Mouse (Mus musculus) limb, embryonic 13.5 days (tissue): ENCODE results near the gene Grb2. TPM values are rescaled to one million over a fixed set of nuclear protein-coding genes. Genes with fewer than 3 reads are reported as not detected.
A peak's percentile ranks its signal among the peaks of the same experiment; 100 is the strongest.

Experiments
- ATAC-seq: fragments of 200-750 bp; cut with Nextera tagmentation; 2 replicates; pipeline ENCODE4 v1.8.0; 2017; ENCODE audit warnings: low read depth, moderate number of reproducible peaks, moderate TSS enrichment; ENCODE audit not compliant: low FRiP score
- H3K27ac ChIP-seq: fragments of 300-500 bp; sonication (generic); 2 replicates; pipeline ENCODE4 v1.5.1; 2015; ENCODE audit warnings: inconsistent platforms, mild to moderate bottlenecking, moderate library complexity
- H3K27me3 ChIP-seq: fragments of 300-500 bp; sonication (generic); 2 replicates; pipeline ENCODE4 v1.6.1; 2015; ENCODE audit warnings: mild to moderate bottlenecking, inconsistent platforms
- H3K36me3 ChIP-seq: fragments of 300-500 bp; sonication (generic); 2 replicates; pipeline ENCODE4 v1.6.1; 2015; ENCODE audit warnings: inconsistent platforms, mild to moderate bottlenecking, moderate library complexity
- H3K4me1 ChIP-seq: fragments of 300-500 bp; sonication (generic); 2 replicates; pipeline ENCODE4 v1.6.1; 2015; ENCODE audit warnings: inconsistent platforms
- H3K4me2 ChIP-seq: fragments of 300-500 bp; sonication (generic); replicated peaks from 2 replicates; pipeline ENCODE4 v1.6.1; 2015; ENCODE audit warnings: inconsistent platforms, mild to moderate bottlenecking, moderate library complexity
- H3K4me3 ChIP-seq: fragments of 300-500 bp; sonication (generic); 2 replicates; pipeline ENCODE4 v1.5.1; 2015; ENCODE audit warnings: moderate library complexity, mild to moderate bottlenecking, inconsistent platforms
- H3K9ac ChIP-seq: fragments of 300-500 bp; sonication (generic); 2 replicates; pipeline ENCODE4 v1.6.1; 2015; ENCODE audit warnings: mild to moderate bottlenecking, inconsistent platforms
- H3K9me3 ChIP-seq: fragments of 300-500 bp; sonication (generic); 2 replicates; pipeline ENCODE4 v1.6.1; 2016; ENCODE audit warnings: inconsistent platforms
- WGBS: fragments of 180-500 bp; shearing (Covaris S2); methylation state at CpG from one replicate; pipeline ENCODE4 v1.1.7; 2015; 5-methylcytosine and 5-hydroxymethylcytosine counted together
- polyA plus RNA-seq: library from polyadenylated mRNA; unstranded; fragments of >200 nt; fragmentation: Nextera tagmentation; extraction: Ambion mirVana; gene quantifications from 2 replicates; pipeline ENCODE4 v1.2.1, GENCODE M21; 2015

Grb2 gene
- polyA plus RNA-seq, 1 experiment from 2014 or later: 102 TPM

- H3K4me1 ChIP-seq: peaks cover 17% of the 10 kb centered on the region
- WGBS: 70% methylated on average over 10 of the region's 10 CpGs
- ATAC-seq: 0 out of 2 replicates have a peak, but pooled peaks have one; percentile 32
These were observed 29.3 kb upstream of the Grb2 start for GRCm38 (mm10) chr11:115737608-115738208.

DNA sequence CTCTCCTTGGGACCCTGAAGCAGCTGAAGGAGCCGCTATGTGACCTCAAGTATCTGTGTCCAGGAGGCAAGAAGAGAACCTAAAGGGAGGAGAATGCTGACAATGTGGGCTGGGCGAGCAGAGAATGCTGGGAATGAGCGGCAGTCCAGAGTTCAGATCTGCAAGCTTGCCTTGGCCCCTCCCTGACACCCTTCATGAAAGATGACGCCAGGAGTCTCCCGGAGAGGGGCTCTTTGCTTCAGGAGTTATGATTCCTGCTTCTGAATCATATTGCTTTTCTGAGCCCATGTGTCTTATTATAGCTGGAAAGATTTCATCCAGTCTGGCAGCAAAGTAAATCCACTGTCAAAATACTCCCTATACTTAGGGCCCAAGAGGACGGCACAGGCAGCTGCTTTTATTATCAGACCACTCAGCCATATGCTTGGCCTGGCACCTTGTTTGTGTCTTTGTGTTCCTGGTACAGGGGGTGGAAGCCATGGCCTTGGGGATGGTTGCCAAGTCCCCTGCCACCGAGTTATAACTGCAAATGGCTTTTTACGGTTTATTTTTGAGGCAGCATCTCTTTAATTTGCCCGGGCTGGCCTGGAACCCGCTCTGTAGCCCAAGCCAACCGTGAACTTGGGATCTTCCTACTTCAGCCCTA, 25.8 kb upstream of the Grb2 start:
- H3K27me3 ChIP-seq: no peaks in the 10 kb centered on the region
- peaks cover 17% of the 10 kb centered on the region for H3K4me1 ChIP-seq
- H3K36me3 ChIP-seq: no peaks in the 10 kb centered on the region
- no peak overlapping the region for H3K4me2 ChIP-seq
- H3K9me3 ChIP-seq: no peaks in the 10 kb centered on the region
- H3K4me3 ChIP-seq: no peak overlapping the region
- 62% methylated on average over 11 of the region's 11 CpGs for WGBS
- ATAC-seq: no peak
- H3K27ac ChIP-seq: no peak overlapping the region
- no peak overlapping the region for H3K9ac ChIP-seq

More at GRCm38 (mm10) chr11:115737608-115738208, 29.3 kb upstream of the Grb2 start:
- H3K36me3 ChIP-seq: no peaks in the 10 kb centered on the region
- H3K4me2 ChIP-seq: no peak overlapping the region
- H3K4me3 ChIP-seq: no peak overlapping the region
- H3K9me3 ChIP-seq: no peaks in the 10 kb centered on the region
- no peak overlapping the region for H3K27ac ChIP-seq
- H3K27me3 ChIP-seq: no peaks in the 10 kb centered on the region
- H3K9ac ChIP-seq: 0 out of 2 replicates have a peak overlapping the region, but pooled peaks have one; percentile 19

- H3K27me3 ChIP-seq: no peaks in the 10 kb centered on the region
- H3K4me1 ChIP-seq: peaks cover 5% of the 10 kb centered on the region
- peak overlapping the region; percentile 72 for H3K27ac ChIP-seq
- no peak for ATAC-seq
- H3K9me3 ChIP-seq: no peaks in the 10 kb centered on the region
- 80% methylated on average over 2 of the region's 2 CpGs for WGBS
- H3K36me3 ChIP-seq: no peaks in the 10 kb centered on the region
- H3K4me3 ChIP-seq: no peak overlapping the region
- H3K9ac ChIP-seq: peak overlapping the region; percentile 31; the same call in 1 of the 2 replicates
- peak overlapping the region; percentile 44; the same call in 1 of the 2 replicates for H3K4me2 ChIP-seq
These were observed 14.8 kb upstream of the Grb2 start for GRCm38 (mm10) chr11:115723231-115723630.

GRCm38 (mm10) chr11:115722638-115723037, 14.2 kb upstream of the Grb2 start:
- Histone ChIP-seq H3K36me3 (no peaks in the 10 kb centered on the region), H3K4me3 (peak overlapping the region; percentile 14; the same call in 1 of the 2 replicates), H3K9ac (peak overlapping the region; percentile 31; the same call in 1 of the 2 replicates), H3K4me2 (peak overlapping the region; percentile 44), H3K27me3 (no peaks in the 10 kb centered on the region), H3K9me3 (no peaks in the 10 kb centered on the region), H3K27ac (peak overlapping the region; percentile 72), H3K4me1 (peaks cover 5% of the 10 kb centered on the region)
- 14% methylated on average over 14 of the region's 14 CpGs for WGBS
- peak; percentile 64; the same call in 1 of the 2 replicates for ATAC-seq

DNA sequence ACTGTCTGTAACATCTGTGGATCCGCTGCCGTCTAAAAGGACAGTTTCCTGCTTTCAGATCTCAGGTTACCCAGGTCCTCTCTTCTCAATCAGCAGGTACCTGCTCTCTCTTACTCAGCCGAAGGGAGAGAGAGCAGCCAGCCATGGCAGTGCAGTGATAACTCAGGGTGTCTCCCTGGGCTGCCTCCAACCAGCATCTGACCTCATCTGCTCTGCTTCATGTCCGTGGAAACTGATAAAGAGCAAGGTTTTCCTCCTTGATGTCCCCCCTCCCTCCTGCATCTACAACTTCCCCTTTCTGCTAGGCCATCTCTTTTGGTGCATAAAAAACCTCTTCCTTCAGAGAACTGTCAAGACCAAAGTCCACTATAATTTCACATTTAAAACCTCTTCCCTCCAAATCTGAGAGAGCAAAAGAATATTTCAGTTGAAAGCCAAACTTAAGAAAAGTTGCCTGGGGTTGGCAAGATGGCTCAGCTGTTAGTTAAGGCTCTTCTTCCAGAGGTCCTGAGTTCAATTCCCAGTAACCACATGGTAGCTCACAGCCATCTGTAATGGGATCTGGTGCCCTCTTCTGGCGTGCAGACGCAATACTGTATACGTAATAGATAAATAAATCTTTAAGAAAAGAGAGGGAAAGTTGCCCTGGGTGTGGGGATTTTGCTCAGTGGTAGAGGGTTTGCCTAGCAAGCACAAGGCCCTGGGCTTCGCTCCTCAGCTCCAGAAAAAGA, 9.4 kb upstream of the Grb2 start:
- no peaks in the 10 kb centered on the region for H3K9me3 ChIP-seq
- no peak overlapping the region for H3K27ac ChIP-seq
- H3K36me3 ChIP-seq: no peaks in the 10 kb centered on the region
- H3K27me3 ChIP-seq: no peaks in the 10 kb centered on the region
- 57% methylated on average over 8 of the region's 8 CpGs for WGBS
- no peak overlapping the region for H3K9ac ChIP-seq
- peaks cover 2% of the 10 kb centered on the region for H3K4me1 ChIP-seq
- no peak for ATAC-seq
- H3K4me3 ChIP-seq: no peak overlapping the region
- no peak overlapping the region for H3K4me2 ChIP-seq

DNA sequence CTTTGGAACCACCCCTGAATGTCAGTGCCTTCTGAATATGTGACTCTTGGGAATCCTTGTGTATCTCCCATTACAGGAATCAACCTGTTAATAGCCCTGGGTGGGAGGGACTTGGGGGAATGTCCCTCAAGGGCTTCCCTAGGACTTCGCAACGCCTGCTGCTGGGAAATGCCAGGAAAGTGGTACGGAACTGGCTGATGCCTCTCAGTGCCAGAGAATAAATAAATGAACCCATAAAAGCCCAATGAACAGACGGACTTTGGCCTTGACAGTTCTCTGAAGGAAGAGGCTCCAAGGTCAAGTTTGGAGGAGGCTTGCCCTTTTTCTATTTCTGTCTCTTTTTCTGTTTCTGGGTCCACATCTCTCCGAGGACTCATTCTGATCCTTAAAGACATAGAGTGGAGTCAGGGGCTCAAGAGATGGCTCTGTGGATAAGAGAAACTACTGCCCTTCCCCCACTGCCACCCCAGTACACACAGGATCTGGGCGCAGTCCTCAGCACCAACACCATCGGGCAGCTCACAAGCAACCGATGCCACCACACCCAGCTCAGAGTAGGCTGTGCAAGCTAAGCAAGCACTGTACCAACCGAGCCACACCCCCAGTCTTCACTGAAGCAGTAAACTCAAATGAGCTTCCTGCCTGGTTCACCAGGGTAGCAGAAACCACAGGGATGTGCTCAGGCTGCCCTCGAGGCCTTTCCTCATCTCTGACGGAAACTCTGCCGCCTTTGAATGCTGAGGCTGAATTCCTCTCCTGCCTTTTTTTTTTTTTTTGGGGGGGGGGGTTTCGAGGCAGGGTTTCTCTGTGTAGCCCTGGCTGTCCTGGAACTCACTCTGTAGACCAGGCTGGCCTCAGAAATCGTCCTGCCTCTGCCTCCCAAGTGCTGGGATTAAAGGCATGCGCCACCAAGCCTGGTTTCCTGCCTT, 8.3 kb upstream of the Grb2 start:
- Histone ChIP-seq H3K9me3 (no peaks in the 10 kb centered on the region), H3K27me3 (no peaks in the 10 kb centered on the region), H3K9ac (no peak overlapping the region), H3K4me3 (no peak overlapping the region), H3K36me3 (no peaks in the 10 kb centered on the region), H3K4me2 (no peak overlapping the region), H3K4me1 (no peaks in the 10 kb centered on the region), H3K27ac (no peak overlapping the region)
- 63% methylated on average over 15 of the region's 15 CpGs for WGBS
- ATAC-seq: no peak

- peaks cover 5% of the 10 kb centered on the region; the same call in 1 of the 2 replicates for H3K4me1 ChIP-seq
- no peaks in the 10 kb centered on the region for H3K36me3 ChIP-seq
- no peak for ATAC-seq
- no peak overlapping the region for H3K4me2 ChIP-seq
- H3K27me3 ChIP-seq: no peaks in the 10 kb centered on the region
- H3K9me3 ChIP-seq: no peaks in the 10 kb centered on the region
- no peak overlapping the region for H3K4me3 ChIP-seq
- H3K9ac ChIP-seq: 0 out of 2 replicates have a peak overlapping the region, but pooled peaks have one; percentile 1
- no peak overlapping the region for H3K27ac ChIP-seq
- WGBS: 9% methylated on average over 6 of the region's 7 CpGs
These were observed 6.1 kb upstream of the Grb2 start for GRCm38 (mm10) chr11:115714491-115714890.

DNA sequence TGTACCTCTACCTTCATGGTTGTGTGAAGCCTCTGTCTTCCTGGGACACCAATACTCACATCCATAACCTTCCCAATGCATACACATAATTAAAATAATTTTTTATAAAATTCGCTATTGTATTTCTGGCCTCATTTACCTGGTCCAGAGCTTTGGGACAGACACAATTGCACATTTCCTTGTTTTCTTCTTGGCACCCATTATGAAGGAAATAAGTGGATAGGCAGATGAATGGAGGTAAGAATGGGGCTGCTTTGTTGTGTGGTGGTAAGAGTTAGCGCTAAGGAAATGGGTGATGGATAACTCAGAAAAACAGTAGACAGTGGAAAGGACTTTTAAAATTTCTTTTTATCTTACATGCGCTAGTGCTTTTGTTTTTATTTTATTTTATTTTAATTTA, 5.0 kb upstream of the Grb2 start:
- WGBS: 91% methylated on average over 3 of the region's 3 CpGs

DNA sequence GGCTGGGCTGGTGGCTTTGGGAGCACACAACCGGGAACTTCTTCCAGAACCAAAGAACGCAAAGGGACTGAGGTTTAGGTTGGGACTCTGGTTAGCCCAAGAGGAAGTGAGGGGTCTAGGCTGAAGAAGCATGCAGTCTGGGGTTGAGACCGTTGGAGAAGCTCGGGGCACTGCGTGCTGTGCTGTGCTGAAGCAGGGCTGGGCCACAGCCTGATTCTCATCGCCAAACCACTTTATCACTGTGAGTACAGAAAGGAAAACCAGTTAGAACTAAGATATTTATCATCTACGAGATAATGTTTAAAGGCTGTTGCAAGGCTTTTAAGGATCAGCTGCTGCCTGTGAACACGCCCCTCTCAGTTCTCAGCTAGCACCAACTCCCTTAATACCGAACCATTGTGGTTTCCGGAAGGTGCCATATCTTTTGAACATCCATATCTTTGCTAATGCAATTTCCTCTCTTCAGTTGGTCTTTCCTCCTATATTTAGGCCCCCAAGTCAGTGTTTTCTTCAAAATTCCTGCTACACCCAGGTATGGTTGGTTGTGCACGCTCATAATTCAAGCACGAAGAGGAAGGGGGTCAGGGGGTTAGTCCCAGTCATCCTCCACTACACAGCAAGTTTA, 4.4 kb upstream of the Grb2 start:
- WGBS: 74% methylated on average over 12 of the region's 12 CpGs
- Histone ChIP-seq H3K36me3 (no peaks in the 10 kb centered on the region), H3K9ac (no peak overlapping the region), H3K4me2 (no peak overlapping the region), H3K9me3 (no peaks in the 10 kb centered on the region), H3K27ac (no peak overlapping the region), H3K27me3 (no peaks in the 10 kb centered on the region), H3K4me1 (peaks cover 9% of the 10 kb centered on the region; the same call in 1 of the 2 replicates), H3K4me3 (no peak overlapping the region)
- ATAC-seq: no peak

More for the DNA sequence above, 5.0 kb upstream of the Grb2 start:
- H3K9me3 ChIP-seq: no peaks in the 10 kb centered on the region
- H3K4me2 ChIP-seq: no peak overlapping the region
- H3K27me3 ChIP-seq: no peaks in the 10 kb centered on the region
- H3K36me3 ChIP-seq: no peaks in the 10 kb centered on the region
- H3K4me3 ChIP-seq: no peak overlapping the region
- peaks cover 9% of the 10 kb centered on the region; the same call in 1 of the 2 replicates for H3K4me1 ChIP-seq
- ATAC-seq: no peak
- no peak overlapping the region for H3K9ac ChIP-seq
- H3K27ac ChIP-seq: no peak overlapping the region

DNA sequence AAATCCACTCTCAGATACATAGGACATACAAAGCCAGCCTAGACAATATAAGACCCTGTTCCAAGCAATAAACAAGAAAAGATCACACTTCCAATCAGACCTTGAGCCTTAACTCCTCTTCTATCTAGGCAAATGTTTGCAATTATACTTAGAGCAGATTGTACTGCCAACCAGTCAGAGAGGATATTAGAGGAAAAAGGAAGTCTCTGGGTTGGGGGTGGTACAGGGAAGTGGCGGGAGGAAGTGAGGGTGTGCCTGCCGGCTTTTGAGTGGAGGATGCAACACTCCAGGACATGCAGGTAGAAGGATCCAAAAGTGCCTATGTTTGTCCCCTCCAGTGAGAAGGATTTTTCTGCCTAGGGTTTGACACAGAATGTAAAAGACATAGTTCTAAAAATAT, 3.9 kb upstream of the Grb2 start:
- no peak overlapping the region for H3K27ac ChIP-seq
- no peak for ATAC-seq
- H3K4me2 ChIP-seq: no peak overlapping the region
- no peaks in the 10 kb centered on the region for H3K9me3 ChIP-seq
- H3K4me3 ChIP-seq: no peak overlapping the region
- H3K36me3 ChIP-seq: no peaks in the 10 kb centered on the region
- WGBS: 56% methylated on average over 2 of the region's 2 CpGs
- no peaks in the 10 kb centered on the region for H3K27me3 ChIP-seq
- H3K9ac ChIP-seq: no peak overlapping the region
- H3K4me1 ChIP-seq: peaks cover 9% of the 10 kb centered on the region

DNA sequence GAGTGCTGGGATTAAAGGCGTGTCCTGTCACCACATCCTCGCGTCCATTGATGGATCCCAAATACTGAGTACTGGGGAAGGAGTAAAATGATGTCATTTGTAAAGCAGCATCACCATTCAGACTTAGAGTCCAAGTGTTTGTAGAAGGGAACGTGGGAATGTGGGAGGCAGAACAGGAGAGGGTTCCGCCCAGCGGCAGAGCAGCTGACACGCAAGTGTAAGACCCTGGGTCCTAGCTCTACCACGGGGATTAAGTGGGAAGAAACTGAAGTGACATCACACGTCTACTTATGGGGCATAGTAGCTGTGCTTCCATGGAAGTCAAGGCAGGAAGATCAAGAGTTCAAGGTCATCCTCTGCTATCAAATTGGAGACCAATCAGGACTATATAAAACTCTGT, 2.7 kb upstream of the Grb2 start:
- ATAC-seq: no peak
- no peaks in the 10 kb centered on the region for H3K36me3 ChIP-seq
- no peak overlapping the region for H3K4me3 ChIP-seq
- H3K9me3 ChIP-seq: no peaks in the 10 kb centered on the region
- peaks cover 20% of the 10 kb centered on the region for H3K4me1 ChIP-seq
- H3K9ac ChIP-seq: no peak overlapping the region
- H3K27me3 ChIP-seq: no peaks in the 10 kb centered on the region
- 82% methylated on average over 9 of the region's 9 CpGs for WGBS
- H3K4me2 ChIP-seq: no peak overlapping the region
- no peak overlapping the region for H3K27ac ChIP-seq
